Mouse (Mus musculus): ENCODE results near the gene Foxn3.

The Foxn3 gene

GRCm38 (mm10) chr12:99563219-99564059, at the start of gene Foxn3:
TSS of gene Foxn3 (minus strand) at chr12:99563582.
- peak; percentile 77 for ATAC-seq (ENCODE audit: insufficient number of reproducible peaks, low FRiP score, low TSS enrichment)

DNA sequence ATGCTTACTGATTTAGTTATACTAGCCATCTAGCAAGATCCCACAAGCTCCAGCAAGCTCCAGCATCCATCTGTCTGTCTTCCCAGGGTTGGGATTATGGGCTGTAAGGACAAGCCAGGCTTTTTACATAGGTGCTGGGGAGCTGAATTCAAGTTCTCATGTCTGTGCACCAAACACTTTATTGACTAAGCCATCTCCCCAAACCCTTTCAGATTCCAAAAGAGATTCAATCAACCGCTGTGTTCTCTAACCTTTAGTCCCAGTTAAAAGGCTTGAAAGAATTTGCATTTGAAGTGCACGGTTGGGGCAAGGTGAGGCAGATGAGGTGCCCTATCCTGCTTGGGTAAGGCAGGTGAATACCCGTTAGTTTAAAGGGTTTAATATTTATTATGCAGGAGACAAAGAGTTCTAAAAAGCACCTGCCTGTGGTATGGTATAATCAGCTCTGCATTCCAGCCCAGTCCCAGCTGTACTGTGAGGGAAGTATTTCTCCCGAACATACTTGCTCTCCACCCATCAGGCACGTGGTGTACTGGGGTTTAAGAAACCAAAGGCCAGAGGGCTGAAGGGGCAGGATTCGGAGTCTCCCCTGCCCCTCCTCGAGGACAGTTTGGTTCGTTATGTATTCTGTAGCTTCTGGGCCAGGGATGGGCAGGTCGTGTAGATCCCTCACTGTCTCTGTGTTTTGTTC, 48.9 kb upstream of the Foxn3 start:
- ATAC-seq (ENCODE audit: insufficient number of reproducible peaks, low FRiP score, low TSS enrichment): no peak

DNA sequence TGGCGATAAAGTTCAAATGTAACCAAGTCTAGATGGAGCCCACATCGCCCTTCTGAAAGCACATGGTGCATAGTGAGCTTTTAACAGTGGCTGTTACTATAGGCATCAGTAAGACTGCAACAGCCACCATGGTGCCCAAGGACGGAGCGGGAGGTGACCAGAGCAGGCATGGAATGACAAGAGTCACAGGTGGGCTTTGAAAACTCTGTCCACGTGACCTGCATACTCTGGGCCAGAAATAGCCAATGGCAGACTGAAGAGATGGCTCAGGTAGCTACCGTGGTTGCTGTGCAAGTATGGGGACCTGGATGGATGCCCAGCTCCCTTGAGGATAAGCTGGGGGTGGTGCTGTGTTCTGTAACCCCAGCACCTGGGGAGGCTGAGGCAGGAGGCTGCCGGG, 47.5 kb upstream of the Foxn3 start:
- no peak for ATAC-seq (ENCODE audit: insufficient number of reproducible peaks, low FRiP score, low TSS enrichment)

GRCm38 (mm10) chr12:99610069-99610815, 46.9 kb upstream of the Foxn3 start:
- ATAC-seq (ENCODE audit: insufficient number of reproducible peaks, low FRiP score, low TSS enrichment): no peak

DNA sequence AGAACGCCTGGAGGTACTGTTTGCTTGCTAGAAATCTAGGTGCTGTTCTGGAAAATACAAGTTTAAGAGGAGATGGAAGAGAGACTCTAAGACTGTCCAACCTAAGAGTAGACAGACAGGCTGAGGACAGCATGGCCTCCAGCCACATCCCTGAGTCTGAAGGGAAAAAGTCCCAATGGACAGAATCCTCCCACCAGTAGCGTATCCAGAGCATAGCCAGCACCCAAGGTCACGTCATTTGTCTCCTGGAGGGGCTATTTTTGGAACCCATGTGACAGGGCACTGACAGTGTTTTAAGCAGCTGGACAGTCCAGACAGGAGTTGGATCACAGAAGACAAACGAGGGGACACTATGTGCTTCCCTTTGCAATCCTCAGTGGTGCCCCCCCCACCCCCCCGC, 46.3 kb upstream of the Foxn3 start:
- ATAC-seq (ENCODE audit: insufficient number of reproducible peaks, low FRiP score, low TSS enrichment): no peak

GRCm38 (mm10) chr12:99608279-99608955, 45.0 kb upstream of the Foxn3 start:
- ATAC-seq (ENCODE audit: insufficient number of reproducible peaks, low FRiP score, low TSS enrichment): no peak

DNA sequence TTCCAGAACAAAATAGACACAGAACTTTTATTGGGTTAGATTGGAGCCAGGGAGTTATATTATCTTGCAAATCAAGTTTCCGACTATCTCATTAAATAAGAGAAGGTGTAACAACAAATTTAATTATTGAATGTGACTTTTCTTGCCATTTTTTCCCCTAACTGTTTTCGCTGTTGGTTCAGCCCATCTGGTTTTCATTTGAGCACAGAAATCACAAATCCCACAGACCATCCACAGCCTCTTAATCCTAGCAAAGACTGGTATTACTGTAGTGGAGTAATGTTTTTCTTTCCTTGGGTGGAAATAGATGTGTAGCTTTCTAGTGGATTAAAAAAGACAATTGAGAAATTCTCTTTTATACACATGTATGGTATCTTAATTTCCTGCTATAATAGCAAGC, 40.0 kb upstream of the Foxn3 start:
- ATAC-seq (ENCODE audit: insufficient number of reproducible peaks, low FRiP score, low TSS enrichment): no peak

DNA sequence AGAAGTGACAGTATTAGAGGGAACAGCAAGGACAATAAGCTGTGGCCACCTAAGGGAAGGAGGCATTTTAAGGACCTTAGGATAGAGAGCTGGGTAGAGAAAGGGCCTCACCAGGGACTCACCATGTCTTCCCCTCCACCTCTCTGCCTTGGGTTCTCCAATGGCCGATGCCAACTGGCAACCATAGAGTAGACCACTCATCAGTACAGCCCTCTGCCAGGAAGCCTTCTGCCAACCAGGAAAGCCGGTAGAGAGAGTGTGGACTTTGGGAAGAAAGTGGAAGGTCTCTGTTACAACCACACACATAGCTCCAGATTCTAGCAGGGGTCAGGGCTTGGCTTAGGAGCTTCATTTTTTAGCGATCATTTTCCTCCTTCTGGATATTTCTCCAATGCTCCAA, 38.5 kb upstream of the Foxn3 start:
- no peak for ATAC-seq (ENCODE audit: insufficient number of reproducible peaks, low FRiP score, low TSS enrichment)

DNA sequence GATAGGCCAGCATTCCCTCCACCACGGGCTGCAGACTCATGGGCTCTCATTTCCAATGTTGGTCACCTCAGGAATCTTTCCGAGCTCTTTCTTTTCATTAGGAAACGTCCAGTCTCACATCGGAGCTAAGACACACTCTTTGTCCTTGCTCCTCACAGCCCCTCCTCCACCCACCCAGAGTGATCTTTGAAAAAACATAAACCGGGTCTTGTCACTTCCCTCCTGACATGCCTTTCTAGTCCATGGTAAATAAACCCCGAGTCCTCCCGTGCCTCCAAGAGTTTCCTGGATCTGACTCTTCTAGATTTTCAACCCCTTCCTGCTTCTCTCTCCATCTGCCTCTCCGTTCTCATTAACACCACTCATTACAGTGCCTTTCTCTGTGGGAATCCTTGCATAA, 38.0 kb upstream of the Foxn3 start:
- ATAC-seq (ENCODE audit: insufficient number of reproducible peaks, low FRiP score, low TSS enrichment): no peak

DNA sequence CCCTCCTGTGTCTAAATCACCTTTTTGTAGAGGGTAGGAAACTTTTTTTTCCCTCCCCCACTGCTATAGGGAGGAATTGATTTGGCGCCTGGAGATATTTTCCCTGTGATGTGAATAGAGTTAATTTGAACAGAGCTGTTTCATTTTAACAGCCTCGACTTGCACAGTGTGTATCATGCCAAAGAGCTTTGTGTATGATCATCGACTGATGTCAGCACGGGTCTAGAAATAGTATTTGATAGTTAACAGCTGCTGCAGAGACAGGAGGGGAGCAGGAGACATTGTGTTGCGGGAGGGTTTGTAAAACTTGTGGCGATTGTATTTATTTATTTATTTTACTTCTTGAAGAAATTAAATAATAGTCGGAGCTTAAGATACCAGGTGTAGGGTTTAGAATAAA, 36.2 kb upstream of the Foxn3 start:
- no peak for ATAC-seq (ENCODE audit: insufficient number of reproducible peaks, low FRiP score, low TSS enrichment)

DNA sequence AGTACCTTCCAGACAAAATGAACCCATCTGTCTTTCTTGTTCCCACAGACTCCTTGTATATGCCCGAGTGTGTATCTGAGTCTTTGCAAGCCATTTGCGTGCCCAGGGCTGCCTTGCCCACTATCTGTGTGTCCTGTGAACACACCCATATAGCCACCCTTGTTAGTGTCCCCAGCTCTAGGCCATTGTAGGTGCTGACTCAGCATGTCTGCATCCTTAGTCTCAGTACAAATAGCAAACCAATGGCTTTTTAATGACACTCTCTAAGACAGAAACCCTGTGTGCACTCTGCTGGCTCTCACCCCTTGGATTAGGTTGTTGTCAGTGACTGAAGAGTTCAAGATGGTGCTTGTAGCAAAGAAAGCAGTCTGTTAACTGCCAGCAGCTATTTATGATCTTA, 33.0 kb upstream of the Foxn3 start:
- ATAC-seq (ENCODE audit: insufficient number of reproducible peaks, low FRiP score, low TSS enrichment): no peak

GRCm38 (mm10) chr12:99587338-99587737, 24.0 kb upstream of the Foxn3 start:
- ATAC-seq (ENCODE audit: insufficient number of reproducible peaks, low FRiP score, low TSS enrichment): no peak

DNA sequence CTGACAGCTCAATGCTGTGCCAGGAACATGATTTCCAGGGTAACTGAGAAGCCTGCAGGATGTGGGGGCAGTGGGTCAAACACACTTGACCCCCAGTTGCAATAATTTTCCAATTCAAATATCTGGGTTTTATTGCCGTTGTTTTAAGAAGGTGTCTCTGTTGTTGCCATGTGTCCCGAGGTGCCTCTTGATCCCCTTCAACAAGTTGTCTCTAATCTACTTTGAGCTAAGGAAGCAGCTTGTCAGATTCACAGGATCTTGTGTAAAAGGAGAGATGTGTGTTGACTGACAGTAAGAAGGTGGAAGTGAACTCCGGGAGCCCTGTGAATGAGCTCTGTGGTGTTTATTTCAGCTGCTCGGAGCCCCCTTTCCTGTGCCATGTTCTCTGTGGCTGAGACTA, 16.6 kb upstream of the Foxn3 start:
- no peak for ATAC-seq (ENCODE audit: insufficient number of reproducible peaks, low FRiP score, low TSS enrichment)

DNA sequence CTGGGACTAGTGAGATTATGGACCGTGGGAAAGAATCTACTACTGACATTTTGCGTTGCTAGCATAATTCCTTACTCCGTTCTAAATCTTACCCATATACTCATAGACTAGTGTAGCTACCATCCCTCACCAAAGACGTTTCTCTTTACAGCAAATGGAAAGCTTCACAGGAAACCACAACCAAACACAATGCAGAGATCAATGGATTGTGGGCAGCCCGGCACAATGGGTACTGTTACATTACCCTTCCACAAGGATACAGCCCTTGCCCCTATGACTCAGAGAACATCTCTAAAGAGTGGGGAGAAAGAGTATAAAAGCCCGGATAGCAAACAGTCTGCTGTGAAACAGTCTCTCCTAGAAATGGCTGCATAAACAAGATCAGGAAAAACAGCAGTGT, 13.3 kb upstream of the Foxn3 start:
- ATAC-seq (ENCODE audit: insufficient number of reproducible peaks, low FRiP score, low TSS enrichment): no peak

GRCm38 (mm10) chr12:99574299-99574698, 10.9 kb upstream of the Foxn3 start:
- no peak for ATAC-seq (ENCODE audit: insufficient number of reproducible peaks, low FRiP score, low TSS enrichment)

GRCm38 (mm10) chr12:99573036-99573435, 9.7 kb upstream of the Foxn3 start:
- ATAC-seq (ENCODE audit: insufficient number of reproducible peaks, low FRiP score, low TSS enrichment): no peak

DNA sequence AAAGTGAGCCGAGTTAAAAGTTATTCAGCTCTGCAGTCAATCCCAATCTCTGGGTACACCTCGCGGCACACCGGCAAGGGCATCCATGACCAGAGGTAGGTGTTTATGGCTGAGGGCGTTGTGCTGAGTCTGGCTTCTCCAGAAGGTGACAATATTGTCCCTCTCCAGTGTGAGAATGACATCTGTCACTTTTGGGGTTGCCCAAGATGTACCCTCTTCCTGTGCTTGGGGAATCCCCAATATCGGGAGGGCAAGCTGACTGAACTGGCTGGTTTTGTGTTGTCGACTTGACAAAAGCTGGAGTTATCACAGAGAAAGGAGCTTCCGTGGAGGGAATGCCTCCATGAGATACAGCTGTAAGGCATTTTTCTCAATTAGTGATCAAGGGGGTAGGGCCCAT, 8.6 kb upstream of the Foxn3 start:
- no peak for ATAC-seq (ENCODE audit: insufficient number of reproducible peaks, low FRiP score, low TSS enrichment)

DNA sequence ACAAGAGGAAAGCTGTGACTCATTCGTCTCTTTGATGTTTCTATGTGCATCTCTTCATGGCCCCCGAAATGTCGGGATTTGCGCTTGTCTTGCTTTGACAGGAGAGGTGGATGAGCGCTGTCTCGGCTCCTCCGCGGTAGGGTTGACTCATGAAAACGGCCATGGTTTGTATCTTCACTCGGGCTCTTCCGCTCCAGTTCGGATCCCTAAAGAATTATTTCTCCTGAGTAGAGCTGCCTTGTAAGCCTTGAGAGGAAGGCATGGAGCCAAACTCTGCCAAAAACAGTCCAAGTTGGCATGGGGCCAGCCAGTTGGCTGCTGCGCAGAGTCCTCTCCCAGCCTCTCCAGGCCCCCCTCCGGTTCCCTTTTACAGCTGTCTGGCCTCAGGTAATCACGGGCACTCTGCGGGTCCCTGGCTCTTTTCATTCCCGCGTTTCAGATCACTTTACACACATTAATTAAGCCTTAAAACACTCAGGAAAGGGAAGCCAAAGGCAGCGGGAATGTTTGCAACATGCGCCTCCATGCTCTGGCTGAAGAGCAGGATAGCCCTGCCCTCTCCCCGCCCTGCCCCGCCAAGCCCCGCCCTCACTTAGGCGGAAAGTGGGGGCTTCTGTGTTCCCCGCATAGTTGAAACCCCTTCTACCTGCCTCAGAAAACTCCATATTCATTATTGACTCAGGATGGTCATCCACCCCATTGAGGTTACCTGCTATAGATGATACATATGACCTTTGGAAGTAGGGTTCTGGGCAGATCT, 7.0 kb upstream of the Foxn3 start:
- peak; percentile 53 for ATAC-seq (ENCODE audit: insufficient number of reproducible peaks, low FRiP score, low TSS enrichment)

DNA sequence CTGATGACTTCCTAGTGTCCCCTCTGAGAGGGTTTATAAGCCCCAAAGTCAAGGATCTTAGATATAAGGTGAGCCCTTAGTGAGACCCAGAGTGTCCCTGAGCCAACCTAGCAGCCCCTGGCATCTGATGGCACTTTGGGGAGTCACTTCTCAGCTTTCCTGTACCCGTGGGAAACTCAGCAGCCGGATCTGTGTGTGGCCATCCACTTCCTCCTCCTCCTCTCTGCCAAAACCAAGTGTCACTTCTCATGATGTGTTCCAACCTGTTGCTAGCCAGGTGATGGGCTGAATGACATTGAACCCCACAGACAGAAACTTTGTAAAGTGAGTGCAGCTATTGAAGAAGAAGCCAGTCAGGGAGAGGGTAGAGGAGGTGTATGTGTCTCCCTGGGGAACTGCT, 2.2 kb upstream of the Foxn3 start:
- ATAC-seq (ENCODE audit: insufficient number of reproducible peaks, low FRiP score, low TSS enrichment): no peak

DNA sequence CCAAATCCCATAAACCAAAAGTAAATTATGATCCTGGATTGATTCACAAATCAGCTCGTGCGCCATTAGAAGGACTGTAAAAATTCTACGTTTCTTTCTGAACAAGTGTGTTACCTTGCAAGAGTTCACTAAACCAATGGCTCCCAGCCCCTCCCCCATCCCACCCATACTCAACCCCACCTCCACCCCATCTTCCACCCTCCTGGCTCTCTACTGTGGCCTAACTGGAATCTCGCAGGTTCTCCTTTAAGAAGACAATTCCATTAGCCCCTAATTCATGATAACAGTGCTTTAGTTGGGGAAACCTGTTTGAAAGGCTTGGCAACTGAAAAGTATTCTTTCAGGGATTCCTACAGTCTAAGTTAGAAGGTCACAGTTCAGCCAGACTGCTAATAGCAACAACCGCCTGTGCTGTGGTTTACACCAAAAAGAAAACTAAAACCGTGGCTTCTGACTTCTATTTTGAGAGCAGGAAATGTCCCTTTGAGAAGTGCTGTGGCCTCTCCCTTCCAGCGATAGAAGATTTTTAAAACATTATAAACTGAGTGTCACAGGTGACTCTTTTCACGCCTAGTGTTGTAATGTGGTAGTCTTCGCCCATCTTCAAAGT, 1.0 kb upstream of the Foxn3 start:
- no peak for ATAC-seq (ENCODE audit: insufficient number of reproducible peaks, low FRiP score, low TSS enrichment)
